Mouse (Mus musculus) thymus, postnatal 10 days (tissue): ENCODE data around the gene Polr3b.

Source experiments
- DNase-seq, 2 experiments: peaks; one replicate each; pipeline ENCODE4 v3.0.0; 2021; ENCODE audit warnings: low spot score in 2 of 2

Gene Polr3b

DNA sequence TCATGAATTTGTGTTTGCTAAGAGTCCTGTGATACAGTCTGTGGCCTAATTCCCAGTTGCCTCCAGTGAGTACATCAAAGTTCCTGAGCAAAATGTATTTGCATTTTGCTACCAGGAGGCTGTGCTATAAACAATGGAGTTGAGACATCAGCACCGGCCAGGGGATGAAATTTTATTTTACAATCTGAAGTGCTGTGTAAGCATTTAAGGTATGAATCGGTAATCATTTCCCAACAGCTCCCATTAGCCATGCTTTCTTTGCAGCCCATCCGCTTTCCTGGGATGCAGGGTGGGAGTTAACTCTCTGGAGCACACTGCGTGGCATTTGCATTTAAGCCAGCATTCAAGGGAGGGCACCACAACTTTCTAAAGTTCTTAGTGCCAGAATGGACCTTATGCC, 88.1 kb downstream of the Polr3b start:
- no peak for DNase-seq

DNA sequence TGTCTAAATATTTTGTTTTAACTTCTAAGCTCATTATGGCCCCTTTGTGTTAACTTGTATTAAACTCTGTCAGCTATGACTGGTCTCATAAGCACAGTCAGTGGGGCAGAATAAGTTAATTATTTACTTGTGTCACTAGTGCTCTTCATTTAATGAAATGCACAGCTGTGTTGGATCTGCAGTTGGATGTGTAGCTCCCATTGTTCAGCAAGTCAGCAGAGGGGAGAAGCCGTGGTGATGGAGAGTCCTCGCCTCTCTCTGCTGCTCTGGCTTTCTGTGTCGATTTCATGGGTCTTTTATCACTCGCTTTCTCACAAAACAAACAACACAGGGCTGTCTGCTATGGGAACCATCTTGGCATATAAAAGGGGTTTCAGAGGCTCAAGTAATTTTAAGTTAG, 88.7 kb downstream of the Polr3b start:
- no peak for DNase-seq

DNA sequence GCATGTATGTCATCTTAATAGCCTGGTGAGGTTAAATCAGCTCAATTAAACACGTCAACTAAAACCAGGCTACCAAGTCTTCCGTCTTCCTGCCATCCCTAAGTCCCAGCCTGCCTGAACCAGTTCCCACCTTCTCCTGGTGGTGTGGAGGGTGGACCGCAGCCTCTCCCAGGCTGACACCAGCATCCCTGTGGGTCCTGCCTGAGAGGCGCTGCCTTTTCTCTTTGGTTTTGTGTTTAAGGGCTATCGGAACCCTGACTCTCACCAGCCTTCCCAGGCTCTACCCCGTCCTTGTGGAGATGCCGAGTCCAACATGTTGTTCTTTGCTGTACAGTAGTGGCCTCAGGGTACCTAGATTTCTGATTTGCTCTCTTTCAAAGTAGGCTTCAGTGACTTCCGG, 89.4 kb downstream of the Polr3b start:
- no peak for DNase-seq

DNA sequence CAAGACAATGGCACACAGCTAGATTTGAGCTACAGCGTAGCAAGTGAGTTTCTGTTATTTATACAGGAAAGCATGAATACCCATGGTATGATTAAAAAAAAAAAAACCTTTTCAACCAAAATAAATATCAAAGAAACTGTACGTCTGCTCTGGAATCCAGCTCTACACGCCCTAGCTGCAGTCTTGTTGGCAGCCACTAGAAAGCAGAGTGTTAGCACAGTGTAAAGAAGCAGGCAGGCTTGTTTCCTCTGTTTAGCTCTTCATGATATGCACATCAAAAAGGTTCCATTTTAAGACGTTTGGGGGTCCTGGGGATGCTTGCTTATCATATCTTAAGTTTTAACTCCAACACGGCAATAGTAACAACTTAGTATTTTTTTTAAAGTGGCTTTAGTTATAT, 89.8 kb downstream of the Polr3b start:
- DNase-seq = no peak

GRCm38 (mm10) chr10:84712532-84712931, 90.4 kb downstream of the Polr3b start:
- no peak for DNase-seq

DNA sequence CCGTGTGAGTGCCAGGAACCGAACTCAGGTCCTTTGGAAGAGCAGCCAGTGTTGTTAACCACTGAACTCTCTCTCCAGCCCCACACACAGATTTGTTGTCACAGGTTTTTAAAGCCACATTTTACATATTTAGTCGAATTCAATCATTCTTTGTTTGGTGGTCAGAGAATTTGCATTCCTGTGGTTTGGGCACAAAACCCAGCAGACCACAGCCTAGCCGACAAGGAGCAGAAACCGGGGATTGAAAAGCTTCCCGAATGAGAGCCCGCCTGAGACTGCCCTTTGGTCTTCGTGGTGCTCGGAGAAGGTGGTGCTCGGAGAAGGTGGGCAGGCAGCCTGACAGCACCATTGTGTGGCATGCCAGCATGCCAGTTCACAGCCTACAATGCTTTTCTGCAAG, 91.0 kb downstream of the Polr3b start:
- no peak for DNase-seq

DNA sequence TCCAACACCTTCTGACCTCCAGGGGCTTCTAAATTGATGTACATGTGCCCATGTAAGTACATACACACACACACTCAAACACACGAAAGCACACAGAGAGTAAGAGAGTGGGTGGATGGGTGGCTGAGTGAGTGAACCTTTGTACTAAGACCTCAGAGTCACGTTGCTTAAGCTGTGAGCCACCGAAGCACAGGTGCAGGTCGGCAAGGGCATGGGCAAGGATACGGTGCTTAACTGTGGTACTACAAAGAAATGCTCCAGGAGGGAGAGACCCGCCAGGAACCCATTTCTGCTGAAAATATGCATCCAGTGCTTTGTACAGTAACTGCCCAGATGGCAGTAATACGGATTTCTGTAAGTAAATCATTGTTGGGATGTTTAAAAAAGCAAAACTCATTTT, 93.5 kb downstream of the Polr3b start:
- DNase-seq = no peak

DNA sequence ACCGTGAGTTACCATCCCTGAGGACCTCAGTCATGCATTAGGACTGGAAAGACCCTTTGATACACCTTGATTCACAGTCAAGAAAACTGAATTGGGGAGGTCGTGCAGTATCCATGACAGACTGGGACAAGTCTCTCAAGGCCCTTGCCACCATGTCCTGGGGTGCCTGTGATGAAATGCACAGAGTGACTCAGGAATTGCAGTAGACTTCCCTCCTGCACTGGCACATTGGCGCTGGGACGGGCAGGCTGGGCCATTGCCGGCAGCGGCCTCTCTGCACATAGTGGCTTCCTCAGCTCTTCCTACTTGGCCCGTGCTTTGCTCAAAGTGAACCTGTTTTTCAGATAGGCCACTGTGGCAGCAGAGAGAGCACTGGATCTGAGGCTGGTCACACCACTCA, 94.5 kb downstream of the Polr3b start:
- DNase-seq = no peak

DNA sequence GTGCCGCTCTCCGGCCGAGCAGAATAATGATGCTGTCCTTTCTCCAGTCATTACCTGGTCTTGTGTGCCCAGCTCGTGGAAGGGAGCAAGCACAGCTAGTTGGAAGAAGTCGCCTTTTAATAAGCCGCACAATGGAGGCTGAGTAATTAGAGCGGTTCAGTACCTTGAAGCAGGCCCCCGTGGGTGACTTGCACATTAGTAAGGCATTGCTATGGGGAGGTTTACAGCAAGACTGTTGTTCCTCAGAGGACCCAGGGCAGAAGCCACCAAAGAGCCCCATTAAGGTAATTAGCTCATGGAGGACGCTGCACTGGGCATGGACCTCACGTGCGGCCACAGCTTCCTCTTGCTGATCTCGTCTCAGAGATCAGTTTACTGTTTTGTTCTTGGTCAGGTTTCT, 100.6 kb downstream of the Polr3b start:
- no peak for DNase-seq

DNA sequence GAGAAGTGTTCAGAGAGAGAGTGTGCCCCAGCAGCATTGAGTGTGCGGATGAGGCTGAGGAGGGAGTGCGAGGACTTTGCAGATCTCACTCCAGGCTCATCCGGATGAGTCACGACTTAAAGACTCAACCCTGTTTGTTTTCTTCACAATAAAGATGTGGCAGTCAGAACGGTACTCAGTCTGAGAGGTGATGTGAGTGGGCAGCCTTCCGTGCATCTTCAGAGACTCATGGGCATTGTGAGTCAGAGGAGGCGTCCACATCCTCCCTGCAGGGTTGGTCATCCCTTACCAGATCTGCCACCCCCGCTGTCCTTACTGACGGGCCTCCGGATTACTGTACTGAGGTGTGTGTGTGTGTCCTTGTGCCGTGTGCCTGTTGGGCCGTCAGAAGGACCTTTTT, 104.9 kb downstream of the Polr3b start:
- DNase-seq = no peak

DNA sequence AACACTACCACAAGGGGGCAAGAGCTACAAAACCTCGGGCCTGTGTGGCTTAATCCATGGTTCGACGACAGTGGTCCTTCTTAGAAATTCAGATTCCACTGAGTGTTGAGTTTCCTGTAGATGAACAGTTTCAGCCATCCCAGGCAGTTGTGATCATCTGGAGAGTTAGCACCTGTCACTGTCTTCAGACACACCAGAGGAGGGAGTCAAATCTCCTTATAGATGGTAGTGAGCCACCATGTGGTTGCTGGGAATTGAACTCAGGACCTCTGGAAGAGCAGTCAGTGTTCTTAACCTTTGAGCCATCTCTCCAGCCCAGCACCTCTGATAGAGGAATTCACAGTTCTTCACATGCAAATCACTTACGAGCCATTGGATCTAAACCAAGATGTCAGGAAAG, 105.7 kb downstream of the Polr3b start:
- DNase-seq = no peak

- no peak for DNase-seq
These were observed 108.0 kb downstream of the Polr3b start for GRCm38 (mm10) chr10:84730078-84730477.

- DNase-seq = no peak
These were observed 108.9 kb downstream of the Polr3b start for GRCm38 (mm10) chr10:84730956-84731355.

- no peak for DNase-seq
These were observed 111.4 kb downstream of the Polr3b start for GRCm38 (mm10) chr10:84733511-84733910.

- DNase-seq = no peak
These were observed 133.0 kb downstream of the Polr3b start for GRCm38 (mm10) chr10:84754851-84755785.

- DNase-seq = no peak
These were observed 133.7 kb downstream of the Polr3b start, which contains the start of gene Rfx4 for GRCm38 (mm10) chr10:84755786-84756203. Rfx4 (plus strand) TSS chr10:84756062.

GRCm38 (mm10) chr10:84756435-84757095, 134.5 kb downstream of the Polr3b start:
- DNase-seq = no peak

DNA sequence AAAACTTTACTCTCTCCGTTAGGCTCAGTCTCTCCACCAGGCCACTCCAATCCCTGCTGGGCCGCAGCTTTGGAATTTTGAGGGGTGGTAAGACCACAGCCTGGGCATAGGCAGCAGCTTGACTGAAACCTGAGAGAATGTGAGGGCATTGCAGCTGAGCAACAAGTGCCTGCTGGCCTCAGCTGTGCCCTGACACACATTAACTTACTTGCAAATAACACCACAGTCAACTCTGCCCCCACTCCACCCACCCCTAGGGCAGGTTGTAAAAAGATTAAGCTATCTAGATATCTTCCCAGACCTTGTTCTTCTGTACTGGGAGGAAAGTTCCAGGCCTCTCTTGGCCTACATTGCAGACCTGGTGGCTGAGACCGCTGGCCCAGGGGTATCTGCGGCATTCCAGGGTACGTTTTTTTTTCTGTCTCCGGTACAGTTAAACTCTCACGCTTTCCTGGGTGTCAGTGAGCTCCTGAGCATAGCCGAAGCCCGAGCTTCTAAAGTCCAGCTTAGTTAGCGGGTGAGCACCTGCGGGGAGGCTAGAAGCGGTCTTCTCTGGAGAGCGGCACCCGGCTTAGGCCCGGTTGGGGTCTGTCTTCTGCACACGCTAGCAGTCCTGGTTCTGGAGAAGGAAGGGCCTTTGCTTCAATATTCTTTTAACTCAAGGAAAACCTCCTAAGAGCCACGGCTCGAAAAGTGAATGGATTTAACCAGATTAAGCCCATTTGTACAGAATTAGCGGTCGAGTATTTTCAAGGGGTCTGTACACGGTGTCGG, 135.5 kb downstream of the Polr3b start:
- no peak for DNase-seq

DNA sequence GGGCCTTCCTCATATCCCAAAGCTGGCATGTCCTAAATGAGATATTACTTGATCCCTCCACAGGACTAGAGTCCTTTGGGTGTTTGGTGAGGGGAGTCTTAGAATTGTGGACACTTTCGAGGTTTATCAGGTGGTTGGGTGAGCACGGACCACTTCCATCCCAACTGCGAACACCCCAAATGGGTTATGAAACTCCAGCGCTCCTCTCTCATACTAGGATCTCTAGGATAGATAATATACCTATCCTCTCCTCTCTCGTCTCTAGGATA, 136.0 kb downstream of the Polr3b start:
- DNase-seq = no peak

GRCm38 (mm10) chr10:84758483-84759431, 136.7 kb downstream of the Polr3b start:
- DNase-seq = no peak

DNA sequence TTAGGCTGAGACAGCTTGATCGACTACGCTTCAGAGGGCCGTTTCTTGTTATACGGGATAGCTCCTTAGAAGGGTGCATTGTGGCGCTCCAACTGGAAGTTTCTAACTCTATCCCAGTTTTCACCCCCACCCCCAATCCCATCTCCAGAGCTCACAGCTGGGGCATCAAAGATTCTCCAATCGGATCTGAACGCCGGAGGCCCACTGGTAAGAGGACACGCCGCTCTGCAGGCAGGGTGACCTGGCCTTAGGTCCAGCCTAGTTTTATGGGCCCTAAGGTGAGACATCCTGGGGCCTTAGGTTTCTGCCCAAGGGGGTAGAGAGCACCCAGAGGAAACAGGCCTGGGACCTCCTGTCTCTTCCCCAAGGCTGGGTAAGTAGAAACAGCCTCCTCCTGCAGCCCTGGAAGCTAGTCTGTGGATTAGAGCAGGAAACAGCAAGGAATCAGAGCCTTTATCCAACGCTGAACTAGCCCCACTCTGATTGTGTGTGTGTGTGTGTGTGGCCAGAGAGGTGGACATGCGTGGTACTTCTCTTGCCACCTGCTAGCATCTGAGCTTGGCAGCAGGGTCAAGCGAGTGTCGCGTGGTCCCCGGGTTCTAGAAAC, 137.5 kb downstream of the Polr3b start:
- DNase-seq = no peak
